Mouse (Mus musculus) MEL (cell line): ENCODE data around the gene Ptgfr. TPM values are rescaled to one million over a fixed set of nuclear protein-coding genes. Genes with fewer than 3 reads are reported as not detected.

ENCODE experiments used
- DNase-seq: peaks from one replicate; pipeline ENCODE4 v3.0.0; 2011; ENCODE audit warnings: low read depth, low spot score
- H3K27ac ChIP-seq: 2 replicates; pipeline ENCODE4 v1.5.1; 2012; ENCODE audit warnings: low read depth, mild to moderate bottlenecking, control low read depth, low read length, moderate library complexity; ENCODE audit not compliant: control insufficient read depth
- H3K27me3 ChIP-seq, 2 experiments: fragments of 150-350 bp in 1 of 2; sonication (generic) in 1 of 2; 2 replicates each; pipeline ENCODE4 v1.6.1; 2012; ENCODE audit warnings: low read length in 2 of 2, mild to moderate bottlenecking in 2 of 2, improper control_type of control experiment in 1 of 2, moderate library complexity in 1 of 2; ENCODE audit not compliant: insufficient read depth in 2 of 2, control insufficient read depth in 1 of 2
- H3K36me3 ChIP-seq, 2 experiments: 2 replicates each; pipeline ENCODE4 v1.6.1; 2012 to 2014; ENCODE audit warnings: low read length in 2 of 2, improper control_type of control experiment in 1 of 2, inconsistent platforms in 1 of 2, mild to moderate bottlenecking in 1 of 2; ENCODE audit not compliant: insufficient read depth in 2 of 2, control insufficient read depth in 1 of 2
- H3K4me1 ChIP-seq, 2 experiments: fragments of 150-350 bp in 1 of 2; sonication (generic) in 1 of 2; 2 replicates each; pipeline ENCODE4 v1.6.1; 2012; ENCODE audit warnings: low read length in 2 of 2, improper control_type of control experiment in 1 of 2, mild to moderate bottlenecking in 1 of 2; ENCODE audit not compliant: insufficient read depth in 2 of 2, control insufficient read depth in 1 of 2
- H3K4me3 ChIP-seq, 2 experiments: fragments of 150-350 bp in 1 of 2; sonication (generic) in 1 of 2; 2 replicates each; pipeline ENCODE4 v1.5.1; 2012; ENCODE audit warnings: low read depth in 2 of 2, low read length in 2 of 2, mild to moderate bottlenecking in 2 of 2, moderate library complexity in 2 of 2, control low read depth in 1 of 2, improper control_type of control experiment in 1 of 2; ENCODE audit not compliant: control insufficient read depth in 1 of 2, insufficient read depth in 1 of 2
- H3K79me2 ChIP-seq: 2 replicates; pipeline ENCODE4 v1.6.1; 2012; ENCODE audit warnings: mild to moderate bottlenecking, low read length, moderate library complexity; ENCODE audit not compliant: control insufficient read depth, poor library complexity, insufficient read depth
- H3K9ac ChIP-seq: 2 replicates; pipeline ENCODE4 v1.6.1; 2012; ENCODE audit warnings: low read depth, mild to moderate bottlenecking, control low read depth, low read length, moderate library complexity; ENCODE audit not compliant: control insufficient read depth, poor library complexity, severe bottlenecking
- H3K9me3 ChIP-seq: fragments of 150-350 bp; sonication (generic); replicated peaks from 2 replicates; pipeline ENCODE4 v1.6.1; 2012; ENCODE audit warnings: mild to moderate bottlenecking, low read length, improper control_type of control experiment, moderate library complexity; ENCODE audit not compliant: insufficient read depth
- BHLHE40 ChIP-seq: IDR thresholded peaks from 2 replicates; pipeline ENCODE4 v1.6.1; 2012; ENCODE audit warnings: low read depth, mild to moderate bottlenecking, inconsistent platforms, low read length, improper control_type of control experiment, borderline replicate concordance
- CHD2 ChIP-seq: IDR thresholded peaks from 2 replicates; pipeline ENCODE4 v1.6.1; 2011; ENCODE audit warnings: low read length, improper control_type of control experiment
- CTCF ChIP-seq, 3 experiments: IDR thresholded peaks in 2 of 3; conservative IDR thresholded peaks in 1 of 3; 2 replicates each; pipeline ENCODE4 v1.5.1; 2011 to 2012; ENCODE audit warnings: low read length in 3 of 3, low read depth in 2 of 3, mild to moderate bottlenecking in 2 of 3, improper control_type of control experiment in 1 of 3, inconsistent platforms in 1 of 3, mixed read lengths in 1 of 3, moderate library complexity in 1 of 3; ENCODE audit not compliant: control insufficient read depth in 1 of 3, insufficient read depth in 1 of 3, poor library complexity in 1 of 3, severe bottlenecking in 1 of 3
- GATA1 ChIP-seq: IDR thresholded peaks from 2 replicates; pipeline ENCODE4 v1.6.1; 2011; ENCODE audit warnings: low read depth, low read length, improper control_type of control experiment
- JUND ChIP-seq: IDR thresholded peaks from 2 replicates; pipeline ENCODE4 v1.6.1; 2011; ENCODE audit warnings: low read depth, mild to moderate bottlenecking, improper control_type of control experiment, low read length
- KAT2A ChIP-seq: conservative IDR thresholded peaks from 2 replicates; pipeline ENCODE4 v1.6.1; 2012; ENCODE audit warnings: low read depth, low read length, improper control_type of control experiment, inconsistent platforms
- MAFK ChIP-seq: IDR thresholded peaks from 2 replicates; pipeline ENCODE4 v1.6.1; 2011; ENCODE audit warnings: low read depth, mild to moderate bottlenecking, low read length, improper control_type of control experiment, borderline replicate concordance
- MYB ChIP-seq: IDR thresholded peaks from 2 replicates; pipeline ENCODE4 v1.6.1; 2011; ENCODE audit warnings: mild to moderate bottlenecking, low read depth, low read length, improper control_type of control experiment
- NRF1 ChIP-seq: IDR thresholded peaks from 2 replicates; pipeline ENCODE4 v1.6.1; 2014; ENCODE audit warnings: low read depth, mild to moderate bottlenecking, inconsistent platforms, low read length, improper control_type of control experiment, moderate library complexity; ENCODE audit not compliant: poor library complexity, insufficient read depth, severe bottlenecking
- POLR2A ChIP-seq, 2 experiments: IDR thresholded peaks; 2 replicates each; pipeline ENCODE4 v1.6.1; 2011 to 2012; ENCODE audit warnings: low read length in 2 of 2, mild to moderate bottlenecking in 2 of 2, control low read depth in 1 of 2, improper control_type of control experiment in 1 of 2, low read depth in 1 of 2, moderate library complexity in 1 of 2; ENCODE audit not compliant: control insufficient read depth in 1 of 2, insufficient read depth in 1 of 2, poor library complexity in 1 of 2
- TBP ChIP-seq: IDR thresholded peaks from 2 replicates; pipeline ENCODE4 v1.8.0; 2011; ENCODE audit warnings: low read depth, low read length, improper control_type of control experiment
- UBTF ChIP-seq: IDR thresholded peaks from 2 replicates; pipeline ENCODE4 v1.6.1; 2012; ENCODE audit warnings: low read depth, mild to moderate bottlenecking, inconsistent platforms, low read length, improper control_type of control experiment, moderate library complexity, borderline replicate concordance; ENCODE audit not compliant: insufficient read depth
- USF2 ChIP-seq, 2 experiments: IDR thresholded peaks; 2 replicates each; pipeline ENCODE4 v1.6.1; 2011 to 2012; ENCODE audit warnings: improper control_type of control experiment in 2 of 2, low read length in 2 of 2, borderline replicate concordance in 1 of 2, inconsistent platforms in 1 of 2, low read depth in 1 of 2, mild to moderate bottlenecking in 1 of 2; ENCODE audit not compliant: insufficient read depth in 1 of 2
- ZC3H11A ChIP-seq: IDR thresholded peaks from 2 replicates; pipeline ENCODE4 v1.6.1; 2012; ENCODE audit warnings: low read depth, mild to moderate bottlenecking, inconsistent platforms, low read length, improper control_type of control experiment
- ZKSCAN1 ChIP-seq: IDR thresholded peaks from 2 replicates; pipeline ENCODE4 v1.6.1; 2012; ENCODE audit warnings: low read depth, mild to moderate bottlenecking, inconsistent platforms, low read length, improper control_type of control experiment, moderate library complexity
- ZNF384 ChIP-seq: IDR thresholded peaks from 2 replicates; pipeline ENCODE4 v1.6.1; 2012; ENCODE audit warnings: low read depth, mild to moderate bottlenecking, inconsistent platforms, low read length, improper control_type of control experiment
- polyA plus RNA-seq, 2 experiments: library from polyadenylated mRNA; stranded (reverse) in 1 of 2; unstranded in 1 of 2; fragments of >175 nt in 1 of 2; fragments of >200 nt in 1 of 2; gene quantifications; 2 replicates each; pipeline versions ENCODE4 v1.2.1 to v1.2.4; 2012; ENCODE audit warnings: low replicate concordance in 2 of 2, low read depth in 1 of 2; ENCODE audit not compliant: insufficient read length in 2 of 2, insufficient read depth in 1 of 2, missing spikeins in 1 of 2
- total RNA-seq: library from RNA; depleted of rRNA; stranded (reverse); fragments of 300-350 nt; gene quantifications from 2 replicates; pipeline ENCODE4 v1.2.3, GENCODE M21; 2012

The Ptgfr gene
- total and polyA plus RNA-seq, 3 experiments: not detected

DNA sequence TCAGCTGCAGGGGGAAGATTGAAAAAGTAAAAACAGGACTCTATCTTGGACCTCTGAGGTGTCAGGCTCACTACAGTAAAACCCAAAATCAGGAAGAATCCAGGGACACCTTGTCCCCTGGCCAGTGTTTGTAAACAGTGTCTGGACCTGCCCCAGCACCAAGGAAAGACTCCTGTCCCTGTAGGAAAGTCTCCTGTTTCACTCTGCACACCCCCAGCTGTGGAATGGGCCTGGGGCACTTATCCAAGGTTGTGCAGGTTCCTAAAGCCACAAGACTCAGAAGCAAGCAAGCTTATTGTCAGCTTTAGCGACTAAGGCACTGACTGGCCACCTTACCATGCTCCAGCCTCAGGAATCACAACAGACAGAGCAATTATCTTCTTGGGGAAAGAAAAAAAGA lies 13.2 kb upstream of the Ptgfr start:
- H3K4me3 ChIP-seq: no peak overlapping the region
- no peak for DNase-seq
- H3K9ac ChIP-seq: no peak overlapping the region
- no peaks in the 10 kb centered on the region for H3K79me2 ChIP-seq
- H3K4me1 ChIP-seq: no peaks in the 10 kb centered on the region
- TF ChIP-seq GATA1: no peak
- no peak for TF ChIP-seq NRF1
- TF ChIP-seq KAT2A: no peak
- TF ChIP-seq, all 39 proteins: peak for 0
- Histone ChIP-seq H3K9me3 (no peaks in the 10 kb centered on the region), H3K27ac (no peak overlapping the region), H3K27me3 (no peaks in the 10 kb centered on the region), H3K36me3 (no peaks in the 10 kb centered on the region)

DNA sequence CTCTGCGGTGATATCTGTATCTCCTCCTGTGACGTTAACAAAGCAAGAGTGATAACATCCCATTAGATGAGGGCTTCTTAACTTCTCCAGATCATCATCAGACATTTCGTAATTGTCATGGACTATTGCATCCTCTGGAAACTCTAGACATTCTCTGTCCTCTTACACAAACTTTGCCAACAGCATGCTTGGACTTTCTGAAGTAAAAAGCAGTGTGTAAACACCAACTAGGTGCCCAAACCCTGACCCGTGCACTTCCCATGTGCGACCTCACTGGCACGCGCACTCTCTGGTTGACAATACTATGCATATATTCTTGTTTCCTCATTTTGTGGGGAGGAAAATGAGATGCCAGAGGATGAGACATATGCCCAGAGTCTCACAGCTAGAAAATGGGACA lies 8.9 kb upstream of the Ptgfr start:
- TF ChIP-seq CTCF (IDR thresholded peaks at IDR 0.05 in 2 of 3, conservative IDR thresholded peaks at IDR 0.05 in 1 of 3; ENCODE audit: control insufficient read depth in 1 of 3, insufficient read depth in 1 of 3, low read depth in 2 of 3, low read length in 3 of 3, poor library complexity in 1 of 3, severe bottlenecking in 1 of 3): no peak
- TF ChIP-seq JUND: no peak
- TF ChIP-seq MAFK: no peak
- TF ChIP-seq MYB: no peak
- H3K27ac ChIP-seq: no peak overlapping the region
- no peaks in the 10 kb centered on the region for H3K9me3 ChIP-seq
- H3K79me2 ChIP-seq: no peaks in the 10 kb centered on the region
- H3K36me3 ChIP-seq: no peaks in the 10 kb centered on the region
- H3K4me1 ChIP-seq: no peaks in the 10 kb centered on the region
- DNase-seq: no peak
- no peak overlapping the region for H3K4me3 ChIP-seq
- no peaks in the 10 kb centered on the region for H3K27me3 ChIP-seq
- no peak overlapping the region for H3K9ac ChIP-seq

DNA sequence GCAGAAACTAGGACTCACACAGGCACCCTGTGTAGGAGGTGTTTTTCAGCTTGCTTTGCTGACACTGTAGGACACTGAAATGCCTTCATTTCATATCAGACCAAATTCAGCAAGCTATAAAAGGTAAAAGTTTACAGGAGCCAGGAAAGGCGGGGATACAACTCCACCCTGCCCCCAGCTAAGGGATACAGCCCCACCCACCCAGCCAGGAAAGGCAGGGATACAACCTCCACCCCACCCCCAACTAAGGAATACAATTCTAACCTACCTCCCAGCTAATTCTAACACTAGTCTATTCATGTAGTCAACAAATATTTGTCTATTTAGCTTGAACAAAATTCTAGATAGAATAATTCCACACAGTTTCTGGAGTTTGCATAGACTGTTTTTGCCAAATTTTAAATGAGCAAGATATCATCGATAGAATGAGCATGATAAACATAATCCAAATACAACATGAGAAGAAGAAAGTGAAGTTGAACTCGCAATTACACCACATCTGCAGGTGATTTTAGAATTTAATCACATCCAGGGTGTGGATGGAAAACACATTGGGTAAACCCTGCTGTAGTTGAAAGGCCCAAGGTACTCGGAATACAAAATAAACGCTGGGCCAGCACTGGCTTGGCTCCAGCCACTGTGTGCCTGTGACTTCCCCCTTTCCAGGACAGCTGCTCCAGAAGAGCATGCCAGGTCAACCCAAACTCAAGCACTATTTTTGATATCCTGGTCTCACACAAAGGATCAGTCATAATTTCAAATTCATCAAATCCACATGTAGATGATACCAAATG lies 7.1 kb upstream of the Ptgfr start:
- Histone ChIP-seq H3K4me3 (no peak overlapping the region), H3K9ac (no peak overlapping the region), H3K9me3 (no peaks in the 10 kb centered on the region), H3K79me2 (no peaks in the 10 kb centered on the region), H3K27ac (no peak overlapping the region), H3K27me3 (no peaks in the 10 kb centered on the region), H3K4me1 (no peaks in the 10 kb centered on the region), H3K36me3 (no peaks in the 10 kb centered on the region)
- TF ChIP-seq BHLHE40: no peak
- no peak for DNase-seq

DNA sequence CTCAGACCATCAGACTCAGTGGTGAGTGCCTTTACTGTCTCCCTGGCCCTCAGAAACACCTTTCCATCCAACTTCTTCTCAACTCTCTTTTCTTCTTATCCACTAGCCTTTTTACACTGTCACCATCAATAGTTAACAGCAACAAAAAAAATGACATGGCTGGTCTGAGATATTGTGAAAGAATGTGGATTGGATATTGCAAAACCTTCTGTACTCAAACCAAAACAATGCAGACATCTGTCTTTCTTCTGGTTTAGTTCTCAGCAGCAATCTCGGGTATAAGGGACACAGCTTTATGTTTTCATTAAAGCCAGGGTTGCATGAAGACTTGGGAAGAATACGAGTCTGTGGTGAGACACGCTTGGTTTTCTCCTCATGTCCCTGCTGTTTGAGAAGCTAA lies 3.3 kb upstream of the Ptgfr start:
- H3K36me3 ChIP-seq: no peaks in the 10 kb centered on the region
- no peaks in the 10 kb centered on the region for H3K4me1 ChIP-seq
- no peaks in the 10 kb centered on the region for H3K27me3 ChIP-seq
- no peak for DNase-seq
- TF ChIP-seq ZKSCAN1 (no peak), MYB (no peak), UBTF (no peak), MAFK (no peak), TBP (no peak), ZNF384 (no peak), CHD2 (no peak), POLR2A (IDR thresholded peaks at IDR 0.05; ENCODE audit: control insufficient read depth in 1 of 2, insufficient read depth in 1 of 2, low read depth in 1 of 2, low read length in 2 of 2, poor library complexity in 1 of 2) (no peak), USF2 (IDR thresholded peaks at IDR 0.05; ENCODE audit: borderline replicate concordance in 1 of 2, insufficient read depth in 1 of 2, low read depth in 1 of 2, low read length in 2 of 2) (no peak), ZC3H11A (no peak)
- no peaks in the 10 kb centered on the region for H3K79me2 ChIP-seq
- H3K4me3 ChIP-seq: no peak overlapping the region
- H3K9ac ChIP-seq: no peak overlapping the region
- H3K9me3 ChIP-seq: no peaks in the 10 kb centered on the region
- H3K27ac ChIP-seq: no peak overlapping the region
